8 mouse cellular contexts compared by ENCODE assay signal in the genomic region with DNA sequence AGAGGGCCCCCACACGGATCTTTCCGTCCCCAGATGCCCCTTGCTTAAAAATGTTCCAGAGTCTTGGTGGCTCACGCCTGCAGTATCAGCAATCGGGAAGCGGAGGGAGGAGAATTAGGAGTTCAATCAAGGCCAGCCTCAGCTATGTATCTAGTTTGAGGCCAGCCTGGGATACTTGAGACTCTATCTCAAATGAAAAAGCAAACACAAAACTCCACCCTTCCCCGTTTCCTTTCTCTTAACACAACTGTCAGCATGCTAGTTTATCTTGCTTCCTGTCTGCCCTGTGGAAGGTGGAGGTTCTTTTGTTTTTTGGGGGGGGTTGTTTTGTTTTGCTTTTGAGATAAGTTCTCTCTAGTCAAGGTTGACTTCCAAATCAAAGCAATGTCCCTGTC. TPM values are rescaled to one million over a fixed set of nuclear protein-coding genes. Genes with fewer than 3 reads are reported as not detected.
DNase-seq lines count a peak whose midpoint lies in the region; ATAC-seq lines count a peak whose summit lies in the region.

No protein-coding gene starts in this region.

- DNase-seq in neural tube, embryonic 10.5 days (ENCODE audit: extremely low spot score, low spot score) = no peak
- no peak for DNase-seq in heart, embryonic 10.5 days (ENCODE audit: low spot score)
- DNase-seq in right cerebral cortex, adult 2 months (ENCODE audit: low spot score in 2 of 2) = no peak
- DNase-seq in frontal cortex, postnatal 36 days (ENCODE audit: low spot score in 2 of 2) = no peak

- ATAC-seq in neural tube, embryonic 12.5 days (ENCODE audit: low FRiP score, low read depth) = no peak
- ATAC-seq in liver, embryonic 12.5 days = no peak
- no peak for ATAC-seq in stomach, embryonic 16.5 days (ENCODE audit: insufficient read depth, low FRiP score)
- no peak for ATAC-seq in erythroid progenitor cell, adult 5-6 weeks (replicated peaks; ENCODE audit: low FRiP score, poor library complexity, severe bottlenecking)

- no peak overlapping the region for H3K9ac ChIP-seq in neural tube, embryonic 12.5 days
- H3K9ac ChIP-seq in liver, embryonic 12.5 days = 0 out of 2 replicates have a peak overlapping the region, but pooled peaks have one; percentile 29
- peak overlapping the region; percentile 54 for H3K9ac ChIP-seq in stomach, embryonic 16.5 days (ENCODE audit: low read length)

- peaks cover 43% of the 10 kb centered on the region for H3K27me3 ChIP-seq in neural tube, embryonic 12.5 days (replicated peaks)
- H3K27me3 ChIP-seq in heart, embryonic 10.5 days (ENCODE audit: insufficient read depth, poor library complexity, severe bottlenecking) = no peaks in the 10 kb centered on the region
- 0 out of 2 replicates have a peak, but pooled peaks cover 5% of the 10 kb centered on the region for H3K27me3 ChIP-seq in liver, embryonic 12.5 days (replicated peaks)
- H3K27me3 ChIP-seq in stomach, embryonic 16.5 days (ENCODE audit: control insufficient read depth, insufficient read depth, low read length) = no peaks in the 10 kb centered on the region

- no peaks in the 10 kb centered on the region for H3K36me3 ChIP-seq in neural tube, embryonic 12.5 days
- no peaks in the 10 kb centered on the region for H3K36me3 ChIP-seq in heart, embryonic 10.5 days
- no peaks in the 10 kb centered on the region for H3K36me3 ChIP-seq in liver, embryonic 12.5 days
- H3K36me3 ChIP-seq in stomach, embryonic 16.5 days (ENCODE audit: control insufficient read depth, insufficient read depth, low read length) = no peaks in the 10 kb centered on the region

- H3K4me1 ChIP-seq in neural tube, embryonic 12.5 days = peaks cover 23% of the 10 kb centered on the region
- peaks cover 18% of the 10 kb centered on the region for H3K4me1 ChIP-seq in heart, embryonic 10.5 days
- peaks cover 46% of the 10 kb centered on the region for H3K4me1 ChIP-seq in liver, embryonic 12.5 days
- peaks cover 23% of the 10 kb centered on the region for H3K4me1 ChIP-seq in stomach, embryonic 16.5 days (ENCODE audit: control insufficient read depth, insufficient read depth, low read length)

- 42% methylated on average over 6 of the region's 6 CpGs for WGBS in neural tube, embryonic 12.5 days
- 12% methylated on average over 6 of the region's 6 CpGs for WGBS in heart, embryonic 10.5 days
- WGBS in liver, embryonic 12.5 days (ENCODE audit: insufficient replicate concordance) = under 1% methylated on average over 6 of the region's 6 CpGs
- WGBS in stomach, embryonic 16.5 days = 33% methylated on average over 6 of the region's 6 CpGs

- peak overlapping the region; percentile 58 for H3K4me2 ChIP-seq in neural tube, embryonic 12.5 days (replicated peaks)
- H3K4me2 ChIP-seq in liver, embryonic 12.5 days = peak overlapping the region; percentile 83
- peak overlapping the region; percentile 76 for H3K4me2 ChIP-seq in stomach, embryonic 16.5 days (ENCODE audit: low read depth, low read length)

- no peak overlapping the region for H3K4me3 ChIP-seq in neural tube, embryonic 12.5 days
- H3K4me3 ChIP-seq in heart, embryonic 10.5 days = peak overlapping the region; percentile 63
- peak overlapping the region; percentile 51 for H3K4me3 ChIP-seq in liver, embryonic 12.5 days
- H3K4me3 ChIP-seq in stomach, embryonic 16.5 days (replicated peaks; ENCODE audit: low read length) = peak overlapping the region; percentile 48

- no peaks in the 10 kb centered on the region for H3K9me3 ChIP-seq in neural tube, embryonic 12.5 days
- no peaks in the 10 kb centered on the region for H3K9me3 ChIP-seq in heart, embryonic 10.5 days
- no peaks in the 10 kb centered on the region for H3K9me3 ChIP-seq in liver, embryonic 12.5 days (replicated peaks)
- no peaks in the 10 kb centered on the region for H3K9me3 ChIP-seq in stomach, embryonic 16.5 days (replicated peaks; ENCODE audit: control insufficient read depth, low read length)

- no peak overlapping the region for H3K27ac ChIP-seq in neural tube, embryonic 12.5 days
- H3K27ac ChIP-seq in heart, embryonic 10.5 days = peak overlapping the region; percentile 77; the same call in 1 of the 2 replicates
- no peak overlapping the region for H3K27ac ChIP-seq in liver, embryonic 12.5 days
- H3K27ac ChIP-seq in stomach, embryonic 16.5 days (ENCODE audit: low read length) = peak overlapping the region; percentile 60

RNA-seq across cellular contexts. Expression of a gene that starts 32.3 kb away (rescaled TPM):
- 14.2 and 15.7 TPM in 2 replicates for polyA plus RNA-seq in neural tube, embryonic 12.5 days (2016; fragmentation: Nextera tagmentation; extraction: Ambion mirVana)
- 11.8 and 17.1 TPM in 2 replicates for polyA plus RNA-seq in heart, embryonic 10.5 days (2016; fragmentation: Nextera tagmentation; extraction: Ambion mirVana)
- polyA plus RNA-seq in liver, embryonic 12.5 days (2016; fragmentation: Nextera tagmentation; extraction: Ambion mirVana) = 11.5 and 12.5 TPM in 2 replicates
- 40.5 and 45.6 TPM in 2 replicates for polyA plus RNA-seq in stomach, embryonic 16.5 days (2015; fragmentation: Nextera tagmentation; extraction: Ambion mirVana)
- total RNA-seq in erythroid progenitor cell, adult 5-6 weeks (2015; ENCODE audit: low replicate concordance) = 34.8 and 54.8 TPM in 2 replicates
- 28.8 and 29.0 TPM in 2 replicates for total RNA-seq in erythroid progenitor cell, adult 5-6 weeks (2017; ENCODE audit: low replicate concordance)

RNA-seq across cellular contexts. Expression of a gene that starts 58.5 kb away (rescaled TPM):
- polyA plus RNA-seq in neural tube, embryonic 12.5 days (2016; fragmentation: Nextera tagmentation; extraction: Ambion mirVana) = 141 and 142 TPM in 2 replicates
- 221 and 253 TPM in 2 replicates for polyA plus RNA-seq in heart, embryonic 10.5 days (2016; fragmentation: Nextera tagmentation; extraction: Ambion mirVana)
- polyA plus RNA-seq in liver, embryonic 12.5 days (2016; fragmentation: Nextera tagmentation; extraction: Ambion mirVana) = 270 and 299 TPM in 2 replicates
- 154 and 167 TPM in 2 replicates for polyA plus RNA-seq in stomach, embryonic 16.5 days (2015; fragmentation: Nextera tagmentation; extraction: Ambion mirVana)
- 86.5 and 90.1 TPM in 2 replicates for total RNA-seq in erythroid progenitor cell, adult 5-6 weeks (2015; ENCODE audit: low replicate concordance)
- 47.4 and 93.2 TPM in 2 replicates for total RNA-seq in erythroid progenitor cell, adult 5-6 weeks (2017; ENCODE audit: low replicate concordance)

Comparison
In these comparisons a context has a peak if more than half of its experiments do, and no peak if none do; other contexts are left out.
1. H3K27ac ChIP-seq: peak in heart, embryonic 10.5 days (single experiment) and stomach, embryonic 16.5 days (single experiment); none in neural tube, embryonic 12.5 days (single experiment) and liver, embryonic 12.5 days (single experiment).
2. Peak in every context shown above with its lines, with median percentiles within 50 percentile points of each other: H3K4me2 ChIP-seq.